Mouse (Mus musculus): Measurements from ENCODE around the gene Acy3. TPM values are rescaled to one million over a fixed set of nuclear protein-coding genes. Genes with fewer than 3 reads are reported as not detected.
A peak's percentile ranks its signal among the peaks of the same experiment; 100 is the strongest.
"Not testable (repeated sequence)": the region's sequence is repeated elsewhere in the genome, so short reads cannot be mapped to it uniquely, and the experiment has no call there.

Gene Acy3
- polyA plus RNA-seq, 1 experiment from 2014 or later = 2.4 TPM

DNA sequence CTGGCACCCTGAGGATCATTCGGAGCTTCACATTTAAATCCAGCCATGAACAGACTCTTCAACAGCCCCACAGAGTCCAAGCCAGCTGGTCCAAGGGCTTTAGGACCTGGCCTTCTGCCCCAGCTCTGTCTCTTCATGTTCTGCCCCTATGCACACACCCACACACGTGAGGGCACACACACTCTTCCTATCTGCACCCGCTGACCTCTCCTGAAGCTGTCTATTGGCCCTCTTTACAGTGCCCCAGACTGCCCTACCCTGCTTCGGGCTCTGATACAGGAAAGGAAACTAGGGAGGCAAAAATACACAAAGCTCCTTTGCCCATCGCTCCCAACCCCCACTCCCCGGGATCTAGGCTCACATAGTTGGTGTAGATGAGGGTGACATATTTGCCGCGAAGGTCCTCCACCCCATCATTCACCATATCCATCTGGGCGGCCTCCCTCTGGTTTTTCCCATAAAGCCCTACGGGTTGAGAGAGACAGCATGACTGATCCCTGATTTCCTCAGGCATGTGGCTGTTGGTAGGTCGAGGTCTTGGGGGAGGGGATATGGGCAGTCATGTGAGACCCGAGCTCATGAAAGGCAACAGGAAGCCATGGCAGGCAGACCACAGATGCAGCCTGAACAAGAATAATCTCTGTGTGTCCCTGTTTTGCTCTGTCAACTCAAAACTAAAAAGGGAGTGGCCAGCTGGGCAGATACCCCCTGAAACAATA, 50.1 kb downstream of the Acy3 start:
- Histone ChIP-seq H3K9ac (no peak overlapping the region), H3K9me3 (replicated peaks) (no peaks in the 10 kb centered on the region), H3K4me2 (replicated peaks) (peak overlapping the region; percentile 17; the same call in 1 of the 2 replicates), H3K36me3 (no peaks in the 10 kb centered on the region), H3K4me3 (no peak overlapping the region), H3K4me1 (peaks cover 17% of the 10 kb centered on the region), H3K27me3 (no peaks in the 10 kb centered on the region), H3K27ac (no peak overlapping the region)
- no peak for ATAC-seq (ENCODE audit: low FRiP score)
- 71% methylated on average over 12 of the region's 12 CpGs for WGBS

DNA sequence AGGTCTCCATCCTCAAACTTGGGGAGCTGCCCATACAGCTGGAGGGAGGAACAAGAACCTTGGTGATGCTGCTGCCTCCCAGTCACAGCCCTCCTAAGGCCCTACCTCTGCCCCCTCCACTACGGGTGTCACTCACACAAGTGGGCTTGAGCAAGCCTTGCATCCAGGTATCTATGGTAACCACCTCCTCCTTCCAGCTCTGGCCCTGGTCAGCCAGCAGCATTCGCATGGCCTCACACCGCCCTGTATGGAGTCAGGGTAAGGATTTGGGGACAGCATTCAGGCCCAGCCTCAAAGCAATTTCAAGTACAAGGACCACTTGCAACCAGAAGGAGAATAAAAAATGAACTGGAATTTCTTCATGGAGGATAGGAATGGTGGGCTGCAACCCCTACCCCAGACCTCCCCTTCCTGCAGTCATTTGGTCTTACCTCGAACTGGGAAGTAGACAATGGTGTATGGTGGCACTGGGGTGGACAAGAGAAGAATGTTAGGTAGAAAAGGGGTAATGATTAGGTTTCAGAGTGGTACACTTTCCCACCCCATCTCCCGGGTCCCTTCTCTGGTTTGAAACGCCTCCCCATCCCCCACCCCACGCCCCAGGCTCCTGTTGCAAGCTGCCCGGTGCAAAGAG, 50.9 kb downstream of the Acy3 start:
- peak overlapping the region; percentile 73 for H3K9ac ChIP-seq
- 0 out of 2 replicates have a peak overlapping the region, but pooled peaks have one; percentile 49 for H3K27ac ChIP-seq
- peak overlapping the region; percentile 57 for H3K4me3 ChIP-seq
- H3K27me3 ChIP-seq; H3K9me3 ChIP-seq (replicated peaks); H3K36me3 ChIP-seq: not testable (repeated sequence)
- WGBS = 23% methylated on average over 7 of the region's 8 CpGs
- H3K4me1 ChIP-seq = peaks cover 17% of the 10 kb centered on the region
- peak overlapping the region; percentile 69 for H3K4me2 ChIP-seq (replicated peaks)
- ATAC-seq (ENCODE audit: low FRiP score) = peak; percentile 50

GRCm38 (mm10) chr19:4037788-4038232, 51.4 kb downstream of the Acy3 start, which contains the start of gene Gstp1:
Gene Gstp1 (minus strand): TSS chr19:4037985.
- peak; percentile 81 for ATAC-seq (ENCODE audit: low FRiP score)
- WGBS = under 1% methylated on average over 26 of the region's 26 CpGs
- no peaks in the 10 kb centered on the region for H3K36me3 ChIP-seq
- H3K4me3 ChIP-seq = peak within 1 kb of the TSS; percentile 57
- no peaks in the 10 kb centered on the region for H3K27me3 ChIP-seq
- peak within 1 kb of the TSS; percentile 73 for H3K9ac ChIP-seq
- H3K27ac ChIP-seq = 0 out of 2 replicates have a peak within 1 kb of the TSS, but pooled peaks have one; percentile 49
- no peaks in the 10 kb centered on the region for H3K9me3 ChIP-seq (replicated peaks)
- H3K4me2 ChIP-seq (replicated peaks) = peak within 1 kb of the TSS; percentile 69
- peaks cover 17% of the 10 kb centered on the region for H3K4me1 ChIP-seq

Other genes starting within 250 kb of the Acy3 start
- 59.3 and 70.8 TPM in 2 replicates for gene Kmt5b, start 219.1 kb upstream of the Acy3 start, polyA plus RNA-seq (2016; fragmentation: Nextera tagmentation; extraction: Ambion mirVana)
- gene Chka, start 134.8 kb upstream of the Acy3 start, polyA plus RNA-seq (2016; fragmentation: Nextera tagmentation; extraction: Ambion mirVana) = 63.2 and 66.8 TPM in 2 replicates
- 24.9 and 29.9 TPM in 2 replicates for gene Tcirg1, start 79.4 kb upstream of the Acy3 start, polyA plus RNA-seq (2016; fragmentation: Nextera tagmentation; extraction: Ambion mirVana)
- gene Ndufs8, start 73.8 kb upstream of the Acy3 start, polyA plus RNA-seq (2016; fragmentation: Nextera tagmentation; extraction: Ambion mirVana) = 180 and 207 TPM in 2 replicates
- 1.0 and 1.2 TPM in 2 replicates for gene Aldh3b1, start 56.8 kb upstream of the Acy3 start, polyA plus RNA-seq (2016; fragmentation: Nextera tagmentation; extraction: Ambion mirVana)
- 8.1 and 8.5 TPM in 2 replicates for gene Unc93b1, start 51.4 kb upstream of the Acy3 start, polyA plus RNA-seq (2016; fragmentation: Nextera tagmentation; extraction: Ambion mirVana)
- not detected in 2 replicates for gene Aldh3b3, start 27.9 kb upstream of the Acy3 start, polyA plus RNA-seq (2016; fragmentation: Nextera tagmentation; extraction: Ambion mirVana)
- 0.96 and 1.2 TPM in 2 replicates for gene Aldh3b2, start 14.2 kb upstream of the Acy3 start, polyA plus RNA-seq (2016; fragmentation: Nextera tagmentation; extraction: Ambion mirVana)
- 0.35 and 0.47 TPM in 2 replicates for gene Tbx10, start 6.2 kb downstream of the Acy3 start, polyA plus RNA-seq (2016; fragmentation: Nextera tagmentation; extraction: Ambion mirVana)
- 18.7 and 18.9 TPM in 2 replicates for gene Nudt8, start 14.0 kb downstream of the Acy3 start, polyA plus RNA-seq (2016; fragmentation: Nextera tagmentation; extraction: Ambion mirVana)
- gene Gm49405, start 14.1 kb downstream of the Acy3 start, polyA plus RNA-seq (2016; fragmentation: Nextera tagmentation; extraction: Ambion mirVana) = 3.2 and 4.2 TPM in 2 replicates
- 4.4 and 5.8 TPM in 2 replicates for gene Doc2g, start 16.7 kb downstream of the Acy3 start, polyA plus RNA-seq (2016; fragmentation: Nextera tagmentation; extraction: Ambion mirVana)
- 187 and 188 TPM in 2 replicates for gene Ndufv1, start 26.2 kb downstream of the Acy3 start, polyA plus RNA-seq (2016; fragmentation: Nextera tagmentation; extraction: Ambion mirVana)
- gene Gstp1, start 51.4 kb downstream of the Acy3 start, polyA plus RNA-seq (2016; fragmentation: Nextera tagmentation; extraction: Ambion mirVana) = 357 and 360 TPM in 2 replicates
- 1.5 and 8.3 TPM in 2 replicates for gene Gstp2, start 59.5 kb downstream of the Acy3 start, polyA plus RNA-seq (2016; fragmentation: Nextera tagmentation; extraction: Ambion mirVana)
- gene Gstp3, start 73.0 kb downstream of the Acy3 start, polyA plus RNA-seq (2016; fragmentation: Nextera tagmentation; extraction: Ambion mirVana) = not detected in 2 replicates
- not detected in 2 replicates for gene Cabp2, start 95.0 kb downstream of the Acy3 start, polyA plus RNA-seq (2016; fragmentation: Nextera tagmentation; extraction: Ambion mirVana)
- gene Cdk2ap2, start 110.6 kb downstream of the Acy3 start, polyA plus RNA-seq (2016; fragmentation: Nextera tagmentation; extraction: Ambion mirVana) = 65.6 and 76.9 TPM in 2 replicates
- 19.6 and 24.4 TPM in 2 replicates for gene Pitpnm1, start 113.4 kb downstream of the Acy3 start, polyA plus RNA-seq (2016; fragmentation: Nextera tagmentation; extraction: Ambion mirVana)
- gene Aip, start 139.3 kb downstream of the Acy3 start, polyA plus RNA-seq (2016; fragmentation: Nextera tagmentation; extraction: Ambion mirVana) = 68.8 and 71.3 TPM in 2 replicates
- gene Gpr152, start 153.2 kb downstream of the Acy3 start, polyA plus RNA-seq (2016; fragmentation: Nextera tagmentation; extraction: Ambion mirVana) = 0.05 TPM in 1 of 2 replicates, not detected in the other
- gene Cabp4, start 157.5 kb downstream of the Acy3 start, polyA plus RNA-seq (2016; fragmentation: Nextera tagmentation; extraction: Ambion mirVana) = 0.16 and 0.39 TPM in 2 replicates
- 128 and 131 TPM in 2 replicates for gene Coro1b, start 162.0 kb downstream of the Acy3 start, polyA plus RNA-seq (2016; fragmentation: Nextera tagmentation; extraction: Ambion mirVana)
- 1.0 and 1.2 TPM in 2 replicates for gene Ptprcap, start 167.0 kb downstream of the Acy3 start, polyA plus RNA-seq (2016; fragmentation: Nextera tagmentation; extraction: Ambion mirVana)
- gene Rps6kb2, start 176.8 kb downstream of the Acy3 start, polyA plus RNA-seq (2016; fragmentation: Nextera tagmentation; extraction: Ambion mirVana) = 64.8 and 68.2 TPM in 2 replicates
- gene Carns1, start 188.9 kb downstream of the Acy3 start, polyA plus RNA-seq (2016; fragmentation: Nextera tagmentation; extraction: Ambion mirVana) = 4.7 and 5.0 TPM in 2 replicates
- gene Tbc1d10c, start 204.7 kb downstream of the Acy3 start, polyA plus RNA-seq (2016; fragmentation: Nextera tagmentation; extraction: Ambion mirVana) = 0.58 and 1.0 TPM in 2 replicates
- gene Ppp1ca, start 205.5 kb downstream of the Acy3 start, polyA plus RNA-seq (2016; fragmentation: Nextera tagmentation; extraction: Ambion mirVana) = 662 and 684 TPM in 2 replicates
- 30.5 and 31.2 TPM in 2 replicates for gene Rad9a, start 215.1 kb downstream of the Acy3 start, polyA plus RNA-seq (2016; fragmentation: Nextera tagmentation; extraction: Ambion mirVana)
- 2.1 and 2.8 TPM in 2 replicates for gene Clcf1, start 227.7 kb downstream of the Acy3 start, polyA plus RNA-seq (2016; fragmentation: Nextera tagmentation; extraction: Ambion mirVana)
- gene AC109138.7, start 227.8 kb downstream of the Acy3 start, polyA plus RNA-seq (2016; fragmentation: Nextera tagmentation; extraction: Ambion mirVana) = not detected in 2 replicates
- gene Pold4, start 245.3 kb downstream of the Acy3 start, polyA plus RNA-seq (2016; fragmentation: Nextera tagmentation; extraction: Ambion mirVana) = 16.2 and 17.2 TPM in 2 replicates

Measured in hindbrain, embryonic 12.5 days (tissue).